Mouse (Mus musculus): ENCODE results near the gene Cep97. TPM values are rescaled to one million over a fixed set of nuclear protein-coding genes. Genes with fewer than 3 reads are reported as not detected.

The Cep97 gene
- 10 to 100 TPM; 24.1 to 26.2 TPM for polyA plus RNA-seq (2017; shearing (Covaris generic))

DNA sequence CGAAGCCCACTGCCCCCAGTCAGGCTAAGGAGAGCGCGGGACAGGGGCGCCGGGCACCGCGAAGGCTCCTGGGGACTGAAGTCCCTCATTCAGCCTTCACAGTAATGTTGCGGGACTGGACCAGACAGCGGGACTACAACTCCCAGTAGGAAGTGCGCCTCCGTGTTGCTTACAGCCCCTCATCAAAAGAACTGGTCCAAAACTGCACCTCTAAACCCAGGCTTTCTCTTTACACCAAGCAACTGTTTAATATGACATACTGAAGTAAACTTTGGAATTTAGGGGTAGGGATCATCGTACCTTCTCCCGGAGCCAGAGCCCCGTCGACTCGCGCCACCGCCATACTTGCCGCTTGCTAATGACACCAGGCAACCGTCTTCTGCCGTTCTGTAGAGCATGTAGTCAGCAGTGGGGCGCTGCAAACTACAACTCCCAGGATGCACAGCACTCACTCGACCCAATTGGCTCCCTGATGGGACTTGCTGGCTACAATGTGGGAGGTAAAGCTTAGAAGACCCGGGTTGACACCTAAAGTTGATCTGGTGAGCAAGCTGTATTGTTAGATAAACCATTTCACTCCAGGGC lies at the start of gene Cep97:
Gene Cep97, minus strand, starts transcription at position 403 of the 585 bp plus-strand sequence.

DNA sequence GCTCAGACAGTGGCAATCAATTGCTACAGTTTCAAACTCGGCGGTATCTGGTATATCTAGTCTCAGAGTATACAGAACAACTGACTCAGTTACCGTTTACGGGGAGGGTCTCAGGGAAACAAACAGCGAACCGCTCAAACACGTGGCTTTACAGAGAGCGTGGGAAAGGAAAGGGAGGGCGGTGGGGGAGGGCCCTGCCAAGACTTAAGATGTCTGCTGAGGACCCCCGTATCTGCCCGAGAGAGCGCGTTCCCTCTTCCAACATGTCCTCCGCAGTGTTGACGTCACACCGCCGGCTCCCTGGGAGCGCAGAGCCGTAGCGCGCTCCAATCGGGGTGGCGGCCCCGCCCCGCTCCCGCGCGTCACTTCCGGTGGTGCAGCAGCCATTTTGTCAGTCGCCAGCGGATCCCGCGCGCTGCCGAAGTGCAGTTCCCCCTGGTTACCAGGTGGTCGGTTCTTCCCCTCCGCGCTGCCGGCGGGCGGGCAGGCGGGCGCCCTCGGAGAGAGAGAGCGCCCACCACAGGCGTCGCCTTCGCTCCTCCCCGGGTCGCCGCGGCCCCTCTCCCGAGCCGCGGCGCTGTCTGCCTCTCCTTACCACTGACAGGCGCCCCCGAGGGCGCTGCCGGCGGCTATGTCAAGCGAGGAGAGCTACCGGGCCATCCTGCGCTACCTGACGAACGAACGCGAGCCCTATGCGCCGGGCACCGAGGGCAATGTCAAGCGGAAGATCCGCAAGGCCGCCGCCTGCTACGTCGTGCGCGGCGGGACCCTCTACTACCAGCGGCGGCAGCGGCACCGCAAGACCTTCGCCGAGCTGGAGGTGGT lies 39.0 kb upstream of the Cep97 start, which contains the start of gene Zbtb11:
Gene Zbtb11, plus strand, starts transcription at position 453 of the 825 bp plus-strand sequence.

DNA sequence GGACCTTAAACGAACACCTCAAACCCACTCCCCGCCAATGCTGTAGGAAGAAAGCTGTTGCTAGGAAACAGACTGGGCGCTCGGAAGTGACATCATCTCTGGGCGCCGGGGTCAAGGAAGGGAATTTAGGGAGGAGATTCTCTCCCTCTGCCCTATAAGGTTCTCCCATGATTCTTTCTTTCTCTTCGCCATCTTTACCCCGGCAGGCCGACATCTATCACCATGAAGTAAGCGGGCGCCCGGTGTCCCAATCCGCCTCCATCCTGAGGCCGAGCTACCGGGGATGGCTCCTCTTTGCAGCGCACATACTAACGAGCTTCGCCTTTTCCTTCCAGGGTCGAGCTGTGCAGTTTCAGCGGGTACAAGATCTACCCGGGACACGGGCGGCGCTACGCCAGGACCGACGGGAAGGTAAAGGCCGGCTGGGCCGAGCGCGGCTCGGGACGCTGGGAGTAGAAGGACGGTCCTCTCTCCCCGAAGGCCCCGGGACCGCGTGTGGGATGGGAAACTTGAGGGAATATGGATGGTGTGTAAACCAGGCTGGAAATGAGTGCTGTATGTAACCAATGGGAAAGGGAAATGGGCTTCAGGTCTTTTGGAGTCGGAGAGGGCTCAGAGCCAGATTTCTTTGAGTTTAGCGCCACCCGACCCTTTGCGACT lies 31.7 kb upstream of the Cep97 start, which contains the start of gene Rpl24:
Gene Rpl24, plus strand, starts transcription at position 64 of the 660 bp plus-strand sequence.

DNA sequence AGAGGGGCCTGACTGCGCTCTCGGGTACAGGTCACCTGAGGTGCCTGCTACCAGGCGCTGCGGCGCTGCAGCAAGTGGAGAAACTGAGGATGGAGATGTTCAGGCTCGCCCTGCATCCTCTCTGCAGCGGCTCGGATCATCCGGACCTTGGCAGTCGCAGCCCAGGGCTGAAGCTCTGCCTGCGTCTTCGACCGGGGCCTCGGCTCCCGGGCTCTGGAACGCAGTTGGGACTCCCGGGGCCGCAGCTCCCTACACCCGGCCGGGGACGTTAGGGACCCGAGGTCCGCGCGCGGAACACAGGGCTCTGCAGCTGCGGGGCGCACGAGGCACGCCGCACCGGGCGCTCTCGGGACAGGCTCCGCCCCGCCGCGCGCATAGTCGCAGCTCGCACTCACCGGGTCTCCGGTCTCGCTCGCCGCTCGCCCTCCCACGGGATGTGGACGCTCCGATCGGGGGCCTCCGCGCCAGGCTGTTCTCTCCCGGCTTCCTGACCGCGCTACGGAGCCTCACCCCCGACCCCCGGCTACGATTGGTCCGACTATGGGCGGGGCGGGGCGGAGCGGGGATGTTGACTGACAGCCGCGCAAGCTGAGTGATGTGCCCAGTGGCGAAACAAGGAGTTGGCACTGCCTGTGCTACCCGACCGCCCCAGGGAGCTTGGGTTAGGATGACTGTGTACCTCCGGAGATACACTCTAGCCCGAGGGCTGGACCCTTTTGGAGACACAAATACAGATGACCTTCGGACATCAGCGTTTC lies 39.6 kb downstream of the Cep97 start, which contains the start of gene Nxpe3:
Gene Nxpe3, minus strand, starts transcription at position 393 of the 758 bp plus-strand sequence.

Other genes with a start within 250 kb of the Cep97 start
- gene Nfkbiz, start 96.0 kb downstream of the Cep97 start, polyA plus RNA-seq (2017; shearing (Covaris generic)): 10 to 100 TPM; 42.8 to 66.8 TPM
- 10 to 100 TPM; 27.3 to 34.7 TPM for gene Nxpe3, start 39.6 kb downstream of the Cep97 start, polyA plus RNA-seq (2017; shearing (Covaris generic))
- 100 to 1,000 TPM; 497 to 554 TPM for gene Rpl24, start 31.4 kb upstream of the Cep97 start, polyA plus RNA-seq (2017; shearing (Covaris generic))
- 10 to 100 TPM; 27.9 to 44.2 TPM for gene Zbtb11, start 39.0 kb upstream of the Cep97 start, polyA plus RNA-seq (2017; shearing (Covaris generic))
- 10 to 100 TPM; 87.5 to 96.3 TPM for gene Pcnp, start 94.9 kb upstream of the Cep97 start, polyA plus RNA-seq (2017; shearing (Covaris generic))
- gene Trmt10c, start 103.0 kb upstream of the Cep97 start, polyA plus RNA-seq (2017; shearing (Covaris generic)): 10 to 100 TPM; 32.4 to 34.8 TPM
- 10 to 100 TPM; 44.3 to 47.6 TPM for gene Senp7, start 113.5 kb upstream of the Cep97 start, polyA plus RNA-seq (2017; shearing (Covaris generic))

Measured in inflammation-experienced regulatory T-cells (primary cell).